Mouse (Mus musculus) olfactory bulb, adult 2 months (tissue): ENCODE measurements at regions not wholly inside any gene's neighbourhood (a gene's known extent, or its start where the extent isn't known, plus 50 kb on each side); places are given as distances from the start of the nearest gene placed in this dataset.

ENCODE experiments used
- CTCF ChIP-seq: fragments of 200-500 bp; IDR thresholded peaks from 2 replicates; pipeline ENCODE4 v1.5.1; 2012; ENCODE audit warnings: low read depth, mild to moderate bottlenecking, low read length, moderate library complexity; ENCODE audit not compliant: insufficient read depth
- POLR2A ChIP-seq: fragments of 200-500 bp; IDR thresholded peaks from 2 replicates; pipeline ENCODE4 v1.6.1; 2012; ENCODE audit warnings: mild to moderate bottlenecking, low read depth, low read length, moderate library complexity; ENCODE audit not compliant: insufficient read depth

DNA sequence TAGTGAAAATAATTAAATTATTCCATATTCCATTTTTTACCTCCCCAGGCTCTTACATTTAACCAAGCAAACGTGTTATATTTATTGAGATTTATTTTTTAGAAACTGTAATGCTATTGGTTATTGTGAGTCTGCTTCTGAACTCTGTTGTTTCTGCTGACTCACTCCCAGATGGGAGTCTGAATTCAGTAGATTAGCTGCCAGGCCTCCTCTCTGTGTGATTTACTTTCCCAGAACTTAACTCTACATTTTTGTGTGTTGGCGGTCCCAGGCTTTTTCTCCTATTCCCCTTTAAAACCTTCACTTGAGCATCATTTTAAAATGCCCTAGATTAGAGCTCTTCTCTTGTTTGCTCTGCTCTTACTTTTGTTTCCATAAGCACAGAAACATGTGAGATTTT, 136.2 kb upstream of the Btbd3 start:
- TF ChIP-seq POLR2A (no peak), CTCF (no peak)
